Mouse (Mus musculus): ENCODE measurements at regions not wholly inside any gene's neighbourhood (a gene's known extent, or its start where the extent isn't known, plus 50 kb on each side); places are given as distances from the start of the nearest gene placed in this dataset.

DNA sequence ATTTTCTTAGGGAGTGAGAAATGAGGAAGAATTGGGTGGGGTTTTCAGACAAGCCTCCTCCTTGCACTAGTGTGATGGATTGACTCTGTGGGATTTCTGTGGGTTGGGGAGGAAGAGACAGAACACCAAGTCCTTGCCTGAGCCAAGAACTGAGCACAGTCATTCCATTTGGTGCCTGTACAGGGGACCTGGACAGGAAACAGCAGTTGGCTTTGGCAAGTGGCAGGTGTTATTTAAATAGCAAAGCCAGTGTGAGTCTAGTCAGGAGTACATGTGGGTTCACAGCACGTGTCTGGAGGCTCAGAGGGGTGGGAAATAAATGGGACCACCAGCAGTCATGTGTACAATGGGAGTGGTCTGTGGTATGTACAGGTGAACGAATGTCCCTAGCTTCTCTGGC lies 341.0 kb upstream of the Auts2 start:
- intact Hi-C loops (cut with DNase I): loop anchor here (5.0 kb wide), 1 partner anchor 48 kb away; no protein-coding TSS in a partner anchor
- no peak for DNase-seq (ENCODE audit: extremely low spot score in 1 of 2, low spot score in 2 of 2)
- H3K4me3 ChIP-seq: no peak overlapping the region
- TF ChIP-seq CTCF (IDR thresholded peaks at IDR 0.05): no peak
- no peak overlapping the region for H3K27ac ChIP-seq

DNA sequence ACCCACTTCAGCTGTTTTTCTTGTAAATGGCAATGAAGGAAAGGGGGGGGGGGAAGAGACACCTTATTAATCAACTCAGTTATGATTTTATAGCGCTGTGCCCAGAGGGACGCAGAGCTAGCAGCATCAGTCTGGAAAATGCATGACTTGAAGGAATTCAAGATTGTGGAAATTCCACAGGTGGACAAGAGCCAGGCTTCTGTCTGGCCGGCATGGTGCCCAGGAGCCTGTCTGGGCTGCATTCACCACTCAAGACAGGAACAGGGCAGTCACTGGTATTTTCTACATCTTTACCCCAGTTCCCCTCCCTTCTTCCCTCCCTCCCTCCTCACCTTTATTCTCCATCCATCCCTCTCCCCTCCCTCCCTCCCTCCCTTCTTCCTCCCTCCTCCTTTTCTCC lies 339.1 kb upstream of the Auts2 start:
- intact Hi-C loops (cut with DNase I): loop anchor here (5.0 kb wide), 1 partner anchor 50 kb away; no protein-coding TSS in a partner anchor
- Histone ChIP-seq H3K27ac (no peak overlapping the region), H3K4me3 (no peak overlapping the region)
- no peak for TF ChIP-seq CTCF (IDR thresholded peaks at IDR 0.05)
- no peak for DNase-seq (ENCODE audit: extremely low spot score in 1 of 2, low spot score in 2 of 2)

DNA sequence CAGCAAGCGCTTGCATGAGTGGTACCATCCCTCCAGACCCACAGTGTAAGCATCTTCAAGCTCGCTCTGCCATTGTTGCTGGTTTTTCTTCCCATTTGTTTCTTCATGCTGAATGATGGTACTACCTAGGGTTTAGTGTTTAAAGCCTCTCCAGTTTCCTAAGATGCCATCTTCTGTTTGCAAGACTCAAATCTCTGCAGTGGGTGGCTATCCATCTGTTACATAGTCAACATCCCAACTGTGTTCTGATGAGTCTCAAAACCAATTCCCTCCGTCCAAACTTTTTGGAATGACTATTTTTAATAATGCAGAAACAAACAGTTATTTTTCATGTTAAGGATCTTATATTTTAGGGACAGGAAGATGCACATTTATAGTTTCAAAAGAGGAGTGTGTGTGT lies 338.0 kb upstream of the Auts2 start:
- no peak for TF ChIP-seq CTCF (IDR thresholded peaks at IDR 0.05)
- intact Hi-C loops (cut with DNase I): loop anchor here (5.0 kb wide), 1 partner anchor 51 kb away; no protein-coding TSS in a partner anchor
- no peak for DNase-seq (ENCODE audit: extremely low spot score in 1 of 2, low spot score in 2 of 2)

DNA sequence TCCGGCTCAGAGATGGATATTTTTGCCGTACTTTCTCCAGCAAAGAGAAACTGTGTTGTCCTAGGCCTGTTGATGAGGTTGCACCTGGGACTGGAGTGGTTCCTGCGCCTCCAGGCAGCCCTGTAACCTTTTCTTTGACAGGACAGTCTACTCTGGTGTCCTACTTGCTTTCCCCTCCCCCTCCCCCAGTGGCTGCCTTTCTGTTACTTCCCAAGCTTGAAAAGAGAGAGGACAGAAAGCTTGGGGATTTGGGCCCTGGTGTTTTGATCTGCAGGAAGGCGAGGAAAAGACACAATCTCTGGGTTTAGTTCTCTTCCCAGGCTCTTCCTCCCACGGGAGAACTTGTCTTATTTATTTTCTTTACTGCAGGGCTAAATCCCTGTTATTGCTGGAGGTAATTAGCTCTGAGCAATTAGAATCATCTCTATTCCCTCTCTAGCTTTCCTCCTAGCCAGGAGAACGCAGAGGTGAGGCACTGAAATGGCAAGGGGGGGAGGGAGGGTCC lies 333.2 kb upstream of the Auts2 start:
- DNase-seq (ENCODE audit: extremely low spot score in 1 of 2, low spot score in 2 of 2): no peak
- intact Hi-C loops (cut with DNase I): no loop called here
- Histone ChIP-seq H3K4me3 (no peak overlapping the region), H3K27ac (no peak overlapping the region)
- TF ChIP-seq CTCF (IDR thresholded peaks at IDR 0.05): no peak

More for the DNA sequence above, 338.0 kb upstream of the Auts2 start:
- no peak overlapping the region for H3K4me3 ChIP-seq
- H3K27ac ChIP-seq: no peak overlapping the region

DNA sequence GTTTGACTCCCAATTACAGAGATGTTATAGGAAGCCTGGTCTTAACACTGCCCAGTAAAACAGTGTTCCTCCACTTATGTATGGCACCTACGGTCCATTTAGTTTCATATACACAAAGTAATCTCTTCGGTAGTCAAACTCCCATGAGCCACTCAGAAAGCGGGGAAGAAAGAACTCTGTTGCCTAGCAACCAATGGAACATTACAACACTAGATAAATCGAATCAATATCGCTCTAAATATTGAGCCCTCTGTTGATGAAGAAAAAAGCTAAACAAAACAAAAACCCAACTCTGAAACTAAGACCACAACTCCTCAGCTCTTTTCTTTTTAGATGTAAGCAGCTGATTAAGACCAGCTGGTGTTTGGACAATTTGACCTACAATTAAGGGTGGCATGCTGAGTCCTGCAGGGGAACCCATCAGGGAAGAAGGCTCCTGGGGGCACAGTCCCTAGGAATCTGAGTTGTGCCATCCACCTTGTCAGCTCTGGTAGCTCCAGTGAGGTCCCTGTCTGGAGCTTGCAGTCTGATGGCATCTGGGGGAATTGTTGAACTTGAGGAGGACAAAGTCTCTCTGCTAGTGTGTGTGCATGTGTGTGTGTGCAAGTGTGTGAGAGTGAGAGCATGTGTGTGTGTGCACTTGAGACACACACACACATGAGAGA lies 315.8 kb upstream of the Auts2 start:
- TF ChIP-seq CTCF (IDR thresholded peaks at IDR 0.05): no peak
- H3K4me3 ChIP-seq: no peak overlapping the region
- intact Hi-C loops (cut with DNase I): no loop called here
- DNase-seq (ENCODE audit: extremely low spot score in 1 of 2, low spot score in 2 of 2): no peak
- no peak overlapping the region for H3K27ac ChIP-seq

DNA sequence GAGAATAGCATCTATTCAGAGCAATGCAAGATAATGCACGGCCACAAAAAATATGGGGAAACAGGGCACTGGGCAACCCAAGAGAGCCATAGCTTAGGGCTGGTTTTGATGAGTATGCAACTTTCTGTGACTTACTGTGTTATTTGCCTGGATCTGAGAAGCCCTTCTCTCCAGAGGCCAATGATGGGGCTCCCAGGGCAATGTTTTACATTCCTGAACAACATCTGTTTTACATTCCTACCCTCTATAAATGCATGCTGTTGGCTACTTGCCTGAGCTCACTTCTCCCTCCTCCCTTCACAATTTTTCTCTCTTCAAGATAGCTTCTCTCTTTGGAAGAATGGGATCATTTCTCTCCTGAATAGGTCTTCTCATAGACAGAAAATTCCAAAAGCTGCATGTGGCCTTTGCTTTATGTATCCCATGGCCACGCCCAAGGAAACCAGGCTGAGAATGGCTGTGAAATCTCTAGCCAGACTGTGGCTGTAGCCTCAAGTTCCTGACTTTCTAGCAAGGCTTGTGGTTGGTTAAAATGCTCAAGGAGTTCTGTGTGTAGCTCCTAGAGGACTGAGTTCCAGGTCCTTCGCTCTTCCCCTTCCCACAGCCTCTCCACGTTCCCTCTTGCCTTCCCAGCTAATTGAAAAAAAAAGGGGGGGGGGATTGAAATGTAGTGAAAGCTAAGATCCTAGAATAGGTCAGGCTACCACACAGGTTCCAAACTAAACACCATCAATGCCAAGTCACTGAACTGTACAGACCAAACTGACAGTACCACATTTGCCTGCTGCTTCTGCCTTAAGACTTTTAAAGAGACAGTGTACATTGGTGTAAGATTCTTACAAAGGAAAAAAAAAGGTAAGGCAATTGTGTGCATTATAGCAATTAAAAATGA lies 312.7 kb upstream of the Auts2 start:
- Histone ChIP-seq H3K27ac (no peak overlapping the region), H3K4me3 (no peak overlapping the region)
- TF ChIP-seq CTCF (IDR thresholded peaks at IDR 0.05): no peak
- intact Hi-C loops (cut with DNase I): no loop called here
- no peak for DNase-seq (ENCODE audit: extremely low spot score in 1 of 2, low spot score in 2 of 2)

DNA sequence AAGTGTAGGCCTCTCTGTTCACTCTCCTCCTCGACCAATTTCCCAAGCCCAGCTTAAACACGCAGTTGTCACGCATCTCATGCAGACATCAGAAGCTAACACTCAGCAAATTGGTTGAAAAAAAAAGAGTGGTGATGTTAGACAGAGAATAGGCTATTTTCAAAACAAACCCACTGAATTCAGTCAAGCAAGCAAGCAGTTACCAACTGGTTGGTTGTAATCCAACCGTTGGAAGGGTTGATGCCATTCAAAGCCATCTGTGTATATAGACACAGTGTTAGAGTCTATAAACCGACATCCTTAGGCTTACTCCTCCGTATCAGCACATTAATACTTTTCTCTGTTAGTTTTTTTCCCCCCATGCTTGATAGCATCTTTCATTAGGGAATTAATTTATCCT lies 307.6 kb upstream of the Auts2 start:
- H3K27ac ChIP-seq: no peak overlapping the region
- no peak overlapping the region for H3K4me3 ChIP-seq
- intact Hi-C loops (cut with DNase I): no loop called here
- no peak for TF ChIP-seq CTCF (IDR thresholded peaks at IDR 0.05)
- DNase-seq (ENCODE audit: extremely low spot score in 1 of 2, low spot score in 2 of 2): no peak

DNA sequence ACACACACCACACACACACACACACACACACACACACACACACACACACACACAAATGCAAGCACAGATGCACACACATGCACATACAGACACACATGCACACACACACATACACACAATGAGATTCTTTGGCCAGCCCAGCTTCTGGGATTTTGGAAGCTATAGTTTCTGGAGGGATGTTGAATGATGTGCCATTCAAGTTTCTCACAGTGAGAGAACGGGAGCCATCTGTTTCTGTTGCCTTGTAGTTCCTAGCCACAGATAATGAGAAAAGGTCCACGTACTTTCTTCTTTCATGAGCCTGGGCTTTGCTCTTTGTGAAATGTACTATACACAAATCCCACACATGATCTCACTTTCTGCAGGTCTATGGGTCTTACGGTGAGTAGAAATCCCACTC lies 304.9 kb upstream of the Auts2 start:
- TF ChIP-seq CTCF (IDR thresholded peaks at IDR 0.05): no peak
- Histone ChIP-seq H3K4me3 (no peak overlapping the region), H3K27ac (no peak overlapping the region)
- DNase-seq (ENCODE audit: extremely low spot score in 1 of 2, low spot score in 2 of 2): no peak
- intact Hi-C loops (cut with DNase I): no loop called here

DNA sequence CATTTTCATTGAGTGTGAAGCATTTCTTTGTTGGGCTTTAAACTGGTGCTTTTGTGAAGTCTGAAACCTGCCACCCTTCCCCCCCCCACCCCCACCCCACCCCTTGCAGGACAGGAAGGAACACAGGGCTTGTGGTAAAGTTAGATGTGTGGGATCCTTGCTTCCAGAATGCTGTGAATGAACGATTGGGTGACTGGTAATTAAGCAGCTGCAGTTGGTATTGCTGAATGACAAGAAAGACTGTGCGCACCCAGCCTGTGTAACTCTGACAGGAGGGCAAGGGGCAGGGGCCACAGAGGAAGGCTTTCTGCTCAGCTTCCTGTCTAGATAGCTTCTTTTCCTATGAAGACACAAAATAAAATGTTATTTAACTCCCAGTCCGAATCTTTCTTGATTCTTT lies 300.1 kb upstream of the Auts2 start:
- H3K27ac ChIP-seq: no peak overlapping the region
- no peak overlapping the region for H3K4me3 ChIP-seq
- DNase-seq (ENCODE audit: extremely low spot score in 1 of 2, low spot score in 2 of 2): no peak
- intact Hi-C loops (cut with DNase I): no loop called here
- no peak for TF ChIP-seq CTCF (IDR thresholded peaks at IDR 0.05)

DNA sequence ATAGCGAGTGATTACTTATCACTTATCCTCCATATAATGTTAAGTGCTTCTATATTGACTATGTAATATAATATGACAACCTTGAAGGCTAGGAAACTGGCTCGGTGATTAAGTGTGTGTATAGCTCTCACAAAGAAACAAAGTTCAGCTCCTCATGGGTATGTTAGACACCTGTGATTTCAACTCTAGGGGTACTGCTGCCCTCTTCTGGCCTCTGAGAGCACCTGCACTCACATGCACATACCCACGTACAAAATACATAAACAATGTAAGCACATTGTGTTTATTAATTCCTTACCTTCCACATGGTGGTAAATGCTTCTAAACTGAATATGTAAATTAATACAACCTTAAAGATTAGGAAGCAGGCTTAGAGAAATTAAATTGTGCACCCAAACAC lies 298.6 kb upstream of the Auts2 start:
- intact Hi-C loops (cut with DNase I): no loop called here
- DNase-seq (ENCODE audit: extremely low spot score in 1 of 2, low spot score in 2 of 2): no peak
- H3K4me3 ChIP-seq: no peak overlapping the region
- H3K27ac ChIP-seq: no peak overlapping the region
- TF ChIP-seq CTCF (IDR thresholded peaks at IDR 0.05): peak; percentile 9; the same call in 1 of the 2 replicates

DNA sequence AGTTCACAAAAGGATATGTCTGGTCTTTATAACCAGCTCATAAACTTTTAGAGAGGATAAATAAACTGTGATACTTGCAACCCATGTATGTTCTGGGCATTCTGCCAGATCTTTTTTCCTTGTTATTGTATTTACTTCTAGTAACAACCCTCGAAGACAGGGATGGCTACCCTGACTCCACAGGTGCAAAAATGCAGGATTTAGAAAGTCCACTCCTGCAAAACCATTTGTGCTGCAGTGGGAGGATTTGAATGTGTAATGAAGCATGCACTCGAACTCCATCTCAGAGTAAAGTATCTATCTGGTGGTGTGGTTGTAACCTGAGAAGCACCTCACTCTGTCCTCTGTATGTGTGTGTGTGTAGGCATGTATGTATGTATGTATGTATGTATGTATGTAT lies 294.3 kb upstream of the Auts2 start:
- Histone ChIP-seq H3K27ac (no peak overlapping the region), H3K4me3 (no peak overlapping the region)
- intact Hi-C loops (cut with DNase I): no loop called here
- TF ChIP-seq CTCF (IDR thresholded peaks at IDR 0.05): no peak
- DNase-seq (ENCODE audit: extremely low spot score in 1 of 2, low spot score in 2 of 2): no peak

DNA sequence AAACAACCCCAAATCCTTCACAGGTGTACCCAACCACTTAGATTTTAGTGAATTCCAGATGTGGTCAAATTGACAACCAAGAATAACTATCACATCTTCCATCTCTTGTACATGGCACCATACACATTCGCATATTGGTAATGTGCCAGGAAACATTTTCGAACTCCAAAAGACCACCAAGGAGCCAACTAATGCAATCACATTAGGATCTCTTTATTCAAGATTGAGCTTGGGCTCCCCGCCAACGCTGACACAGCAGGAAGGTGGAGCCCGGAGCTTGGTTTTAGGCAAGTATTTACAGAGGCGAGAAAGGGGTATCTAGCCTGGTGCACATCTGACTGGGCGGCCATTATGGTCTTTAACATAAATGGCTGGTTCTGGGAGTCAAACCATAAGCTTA lies 285.8 kb upstream of the Auts2 start:
- H3K4me3 ChIP-seq: no peak overlapping the region
- intact Hi-C loops (cut with DNase I): no loop called here
- no peak for DNase-seq (ENCODE audit: extremely low spot score in 1 of 2, low spot score in 2 of 2)

More for the DNA sequence above, 285.8 kb upstream of the Auts2 start:
- TF ChIP-seq CTCF (IDR thresholded peaks at IDR 0.05): no peak
- no peak overlapping the region for H3K27ac ChIP-seq

All from left cerebral cortex, adult 2 months (tissue).